Comparison of ENCODE assay signal across 26 mouse cellular contexts in the genomic region with DNA sequence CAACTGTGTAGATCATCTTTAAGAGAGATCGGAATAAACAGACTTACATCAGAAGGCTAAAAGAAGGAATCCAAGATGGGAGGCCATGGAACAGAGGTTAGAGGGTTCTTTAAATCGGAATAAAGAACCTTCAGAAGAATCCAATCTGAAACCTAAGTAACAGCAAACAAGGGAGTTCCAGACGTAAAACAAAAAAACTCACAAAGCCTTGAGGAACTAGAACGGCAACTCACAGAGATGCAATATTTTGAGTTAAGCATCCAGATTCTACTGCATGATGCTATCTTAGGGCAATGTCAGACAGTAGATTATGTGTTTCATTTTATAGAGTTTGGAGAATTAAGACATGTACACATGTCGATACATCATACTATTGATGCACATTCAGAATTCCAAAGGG. TPM values are rescaled to one million over a fixed set of nuclear protein-coding genes. Genes with fewer than 3 reads are reported as not detected.
"Had no signal": no experiment of that assay in that cellular context is flagged by ENCODE, and none has a peak within 500 bp of the region (broad histone marks: within the 10 kb centered on the region; RNA-seq: fewer than 3 reads in every experiment).

A gene (minus strand): TSS at position 101 of the 400 bp plus-strand sequence.

- H3K27ac ChIP-seq: neural tube, embryonic 12.5 days; neural tube, embryonic 13.5 days; neural tube, embryonic 15.5 days; stomach, embryonic 15.5 days; stomach, postnatal 0 days had no signal

- H3K27me3 ChIP-seq: neural tube, embryonic 12.5 days; neural tube, embryonic 13.5 days; neural tube, embryonic 15.5 days; stomach, embryonic 15.5 days had no signal

- DNase-seq: retina, postnatal 1 day; right cerebral cortex, adult 18-20 months; right cerebral cortex, postnatal 14 days; right cerebral cortex, postnatal 25 days; right cerebral cortex, postnatal 4 days; spleen, adult 18-20 months; thymus, adult 18-20 months; thymus, adult 2 months; thymus, postnatal 14 days; thymus, postnatal 25 days; thymus, postnatal 36 days; thymus, postnatal 4 days had no signal

- H3K4me1 ChIP-seq: neural tube, embryonic 12.5 days; neural tube, embryonic 13.5 days; neural tube, embryonic 15.5 days; stomach, embryonic 15.5 days had no signal

- H3K36me3 ChIP-seq: neural tube, embryonic 12.5 days; neural tube, embryonic 13.5 days; neural tube, embryonic 15.5 days; stomach, embryonic 15.5 days had no signal

- H3K4me3 ChIP-seq: neural tube, embryonic 12.5 days; neural tube, embryonic 13.5 days; neural tube, embryonic 15.5 days; stomach, embryonic 15.5 days had no signal

RNA-seq across cellular contexts. Expression of the gene that starts here (rescaled TPM):
- total RNA-seq: neutrophil, adult 5-6 weeks had no signal
- polyA plus RNA-seq: neural tube, embryonic 11.5 days; neural tube, embryonic 12.5 days; neural tube, embryonic 13.5 days; neural tube, embryonic 14.5 days; neural tube, embryonic 15.5 days; small intestine, adult 2 months; spleen, adult 2 months; stomach, embryonic 14.5 days; stomach, embryonic 15.5 days; stomach, embryonic 16.5 days; stomach, postnatal 0 days; thymus, adult 2 months; thymus, postnatal 0 days; urinary bladder, adult 2 months had no signal
